Mouse (Mus musculus) hindbrain, embryonic 11.5 days (tissue): ENCODE results near the gene Itgb3bp. TPM values are rescaled to one million over a fixed set of nuclear protein-coding genes. Genes with fewer than 3 reads are reported as not detected.

ENCODE experiments used
- ATAC-seq: fragments of 200-750 bp; cut with Nextera tagmentation; 2 replicates; pipeline ENCODE4 v1.8.0; 2017; ENCODE audit warnings: mild to moderate bottlenecking, moderate TSS enrichment, moderate library complexity; ENCODE audit not compliant: low FRiP score
- DNase-seq: peaks from one replicate; pipeline ENCODE4 v3.0.0-alpha.2; 2015; ENCODE audit warnings: low spot score
- H3K27ac ChIP-seq: fragments of 300-500 bp; sonication (generic); 2 replicates; pipeline ENCODE4 v1.5.1; 2014; ENCODE audit warnings: mild to moderate bottlenecking, low read depth, low read length
- H3K27me3 ChIP-seq: fragments of 300-500 bp; sonication (generic); 2 replicates; pipeline ENCODE4 v1.6.1; 2014; ENCODE audit warnings: mild to moderate bottlenecking, low read length, moderate library complexity, mixed read lengths; ENCODE audit not compliant: control insufficient read depth, insufficient read depth
- H3K36me3 ChIP-seq: fragments of 300-500 bp; sonication (generic); 2 replicates; pipeline ENCODE4 v1.6.1; 2014; ENCODE audit warnings: mild to moderate bottlenecking, low read length, moderate library complexity, mixed read lengths; ENCODE audit not compliant: control insufficient read depth, insufficient read depth
- H3K4me1 ChIP-seq: fragments of 300-500 bp; sonication (generic); replicated peaks from 2 replicates; pipeline ENCODE4 v1.6.1; 2014; ENCODE audit warnings: low read length, mixed read lengths; ENCODE audit not compliant: control insufficient read depth, insufficient read depth
- H3K4me2 ChIP-seq: fragments of 300-500 bp; sonication (generic); replicated peaks from 2 replicates; pipeline ENCODE4 v1.6.1; 2014; ENCODE audit warnings: mild to moderate bottlenecking, low read depth, low read length
- H3K4me3 ChIP-seq: fragments of 300-500 bp; sonication (generic); 2 replicates; pipeline ENCODE4 v1.5.1; 2014; ENCODE audit warnings: low read depth, low read length
- H3K9ac ChIP-seq: fragments of 300-500 bp; sonication (generic); 2 replicates; pipeline ENCODE4 v1.6.1; 2014; ENCODE audit warnings: low read depth, low read length
- H3K9me3 ChIP-seq: fragments of 300-500 bp; sonication (generic); 2 replicates; pipeline ENCODE4 v1.6.1; 2016; ENCODE audit warnings: low read length; ENCODE audit not compliant: control insufficient read depth
- WGBS: fragments of 180-500 bp; shearing (Covaris S2); extraction: QIAGEN DNeasy Blood & Tissue Kit; methylation state at CpG from one replicate; pipeline ENCODE4 v1.1.7; 2014; 5-methylcytosine and 5-hydroxymethylcytosine counted together
- polyA plus RNA-seq: library from polyadenylated mRNA; unstranded; fragments of >200 nt; fragmentation: Nextera tagmentation; extraction: Ambion mirVana; gene quantifications from 2 replicates; pipeline ENCODE4 v1.2.1, GENCODE M21; 2014

Itgb3bp gene
- polyA plus RNA-seq, 1 experiment from 2014 or later, result 48.1 TPM

DNA sequence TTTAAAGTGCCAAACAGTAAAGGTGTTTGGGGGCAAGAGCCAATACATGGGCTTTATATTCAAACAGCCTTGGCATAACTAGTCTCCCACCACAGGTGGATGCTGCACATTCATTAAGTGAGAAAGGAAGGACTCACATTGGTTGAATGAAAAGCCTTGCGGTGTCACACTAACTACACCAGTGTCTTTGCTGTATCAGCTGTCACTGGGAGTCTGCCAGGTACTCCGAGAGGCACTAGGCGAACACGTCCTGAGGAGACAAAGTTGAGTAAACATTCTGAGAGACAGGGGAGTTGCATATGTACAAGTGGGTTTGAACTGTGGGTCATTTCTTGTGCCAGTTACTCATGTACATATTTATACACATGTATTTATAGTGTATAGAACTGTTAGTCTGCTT lies 205.3 kb downstream of the Itgb3bp start:
- Histone ChIP-seq H3K36me3 (no peaks in the 10 kb centered on the region), H3K9me3 (no peaks in the 10 kb centered on the region), H3K4me3 (no peak overlapping the region), H3K4me2 (no peak overlapping the region), H3K9ac (no peak overlapping the region), H3K4me1 (no peaks in the 10 kb centered on the region), H3K27ac (no peak overlapping the region), H3K27me3 (no peaks in the 10 kb centered on the region)
- DNase-seq (no peak), ATAC-seq (no peak)
- WGBS, result 93% methylated on average over 4 of the region's 4 CpGs

DNA sequence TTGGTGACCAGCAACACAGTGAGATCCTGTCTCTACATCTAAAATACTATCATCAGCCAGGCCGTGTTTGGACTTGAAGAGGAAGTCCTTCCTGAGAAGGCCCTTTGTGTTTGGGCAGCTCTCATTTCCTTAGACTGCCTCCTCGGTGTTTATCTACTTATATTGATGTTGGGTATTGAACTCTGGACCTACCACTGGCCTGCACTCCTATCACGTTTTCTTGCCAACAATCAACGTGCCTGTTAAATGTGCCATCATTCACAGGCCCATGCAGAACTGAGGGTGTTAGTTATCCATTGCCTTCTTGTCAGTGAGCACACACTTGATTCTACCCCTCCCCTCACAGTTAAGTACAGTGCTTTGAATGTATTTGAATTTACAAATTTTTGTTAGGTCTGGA lies 211.7 kb downstream of the Itgb3bp start:
- Histone ChIP-seq H3K4me3 (no peak overlapping the region), H3K9ac (no peak overlapping the region), H3K9me3 (no peaks in the 10 kb centered on the region), H3K36me3 (no peaks in the 10 kb centered on the region), H3K4me2 (no peak overlapping the region), H3K27me3 (no peaks in the 10 kb centered on the region), H3K4me1 (no peaks in the 10 kb centered on the region), H3K27ac (no peak overlapping the region)
- WGBS, result 83% methylated on average over 4 of the region's 4 CpGs
- DNase-seq, result no peak
- no peak for ATAC-seq

- DNase-seq (no peak), ATAC-seq (peak; percentile 83)
- H3K9ac ChIP-seq, result peak overlapping the region; percentile 92
- H3K9me3 ChIP-seq, result no peaks in the 10 kb centered on the region
- H3K4me1 ChIP-seq, result no peaks in the 10 kb centered on the region
- no peaks in the 10 kb centered on the region for H3K27me3 ChIP-seq
- peak overlapping the region; percentile 76 for H3K4me2 ChIP-seq
- 30% methylated on average over 25 of the region's 25 CpGs for WGBS
- H3K4me3 ChIP-seq, result peak overlapping the region; percentile 62
- H3K27ac ChIP-seq, result peak overlapping the region; percentile 33; the same call in 1 of the 2 replicates
- H3K36me3 ChIP-seq, result no peaks in the 10 kb centered on the region
Measured at GRCm38 (mm10) chr4:99715783-99716416, 213.7 kb downstream of the Itgb3bp start.

Other genes starting within 250 kb of the Itgb3bp start
- gene Alg6, start 214.1 kb downstream of the Itgb3bp start, polyA plus RNA-seq, result 13.9 and 18.4 TPM in 2 replicates
- 29.1 and 32.0 TPM in 2 replicates for gene Efcab7, start 100.6 kb downstream of the Itgb3bp start, polyA plus RNA-seq
- gene Pgm1, start 399 bp downstream of the Itgb3bp start, polyA plus RNA-seq, result 47.5 and 48.9 TPM in 2 replicates
- gene Ror1, start 166.0 kb upstream of the Itgb3bp start, polyA plus RNA-seq, result 5.7 and 6.4 TPM in 2 replicates